Comparison of ENCODE assay signal across 28 mouse cellular contexts in genomic region chr13:84299445-84300053, GRCm38 (mm10).
DNase-seq lines count a peak whose midpoint lies in the region; ATAC-seq lines count a peak whose summit lies in the region.
"Had no signal": no experiment of that assay in that cellular context is flagged by ENCODE, and none has a peak within 500 bp of the region (broad histone marks: within the 10 kb centered on the region; RNA-seq: fewer than 3 reads in every experiment).

No protein-coding gene starts in this region.

- peaks cover 30% of the 10 kb centered on the region for H3K36me3 ChIP-seq in embryonic facial prominence, embryonic 13.5 days
- H3K36me3 ChIP-seq in limb, embryonic 11.5 days (ENCODE audit: control insufficient read depth, insufficient read depth, low read length): no peaks in the 10 kb centered on the region

- peak overlapping the region; percentile 66; the same call in 1 of the 2 replicates for H3K27ac ChIP-seq in embryonic facial prominence, embryonic 13.5 days
- H3K27ac ChIP-seq in limb, embryonic 11.5 days (replicated peaks; ENCODE audit: low read depth, low read length): no peak overlapping the region; the same call in 1 of the 2 replicates
- H3K27ac ChIP-seq: forebrain, embryonic 15.5 days; heart, embryonic 10.5 days; heart, embryonic 15.5 days; hindbrain, embryonic 12.5 days; liver, embryonic 14.5 days; midbrain, embryonic 15.5 days; stomach, embryonic 15.5 days had no signal

- no peaks in the 10 kb centered on the region for H3K9me3 ChIP-seq in embryonic facial prominence, embryonic 13.5 days
- no peaks in the 10 kb centered on the region for H3K9me3 ChIP-seq in limb, embryonic 11.5 days (ENCODE audit: control insufficient read depth, low read length)
- H3K9me3 ChIP-seq: forebrain, embryonic 15.5 days; G1E; heart, embryonic 10.5 days; heart, embryonic 15.5 days; hindbrain, embryonic 12.5 days; midbrain, embryonic 15.5 days; stomach, embryonic 15.5 days had no signal

- H3K4me2 ChIP-seq in embryonic facial prominence, embryonic 13.5 days: no peak overlapping the region
- no peak overlapping the region for H3K4me2 ChIP-seq in limb, embryonic 11.5 days (ENCODE audit: low read depth, severe bottlenecking)
- H3K4me2 ChIP-seq: forebrain, embryonic 15.5 days; heart, embryonic 15.5 days; hindbrain, embryonic 12.5 days; midbrain, embryonic 15.5 days; stomach, embryonic 15.5 days had no signal

- H3K4me1 ChIP-seq in embryonic facial prominence, embryonic 13.5 days: peaks cover 9% of the 10 kb centered on the region
- no peaks in the 10 kb centered on the region for H3K4me1 ChIP-seq in limb, embryonic 11.5 days (ENCODE audit: control insufficient read depth, insufficient read depth, low read length)
- H3K4me1 ChIP-seq: forebrain, embryonic 15.5 days; heart, embryonic 10.5 days; heart, embryonic 15.5 days; hindbrain, embryonic 12.5 days; midbrain, embryonic 15.5 days; stomach, embryonic 15.5 days had no signal

- 19% methylated on average over 2 of the region's 2 CpGs for WGBS in embryonic facial prominence, embryonic 13.5 days
- 15% methylated on average over 2 of the region's 2 CpGs for WGBS in limb, embryonic 11.5 days

- DNase-seq in A20 (ENCODE audit: low read depth, low spot score): peak; percentile 9
- peak; percentile 31 for DNase-seq in embryo, embryonic 10.5 days (ENCODE audit: low spot score)
- peak; percentile 31 for DNase-seq in limb, embryonic 11.5 days (ENCODE audit: low spot score)
- DNase-seq in gastrocnemius, postnatal 10 days: no peak
- DNase-seq in urinary bladder, postnatal 14 days (ENCODE audit: low spot score): no peak
- no peak for DNase-seq in thymus, postnatal 14 days
- DNase-seq: adrenal gland, postnatal 10 days; cerebellum, adult 8-10 months; cerebellum, postnatal 36 days; gastrocnemius, postnatal 25 days; heart, adult 11 months; kidney, adult 9 months; kidney, postnatal 10 days; layer of hippocampus, adult 9-11 months; liver; lung, adult 2 months; lung, postnatal 10 days; right cerebral cortex, postnatal 25 days had no signal

- H3K27me3 ChIP-seq in embryonic facial prominence, embryonic 13.5 days: no peaks in the 10 kb centered on the region
- no peaks in the 10 kb centered on the region for H3K27me3 ChIP-seq in limb, embryonic 11.5 days (ENCODE audit: control insufficient read depth, insufficient read depth, low read length)
- H3K27me3 ChIP-seq: forebrain, embryonic 15.5 days; heart, embryonic 15.5 days; hindbrain, embryonic 12.5 days; midbrain, embryonic 15.5 days; stomach, embryonic 15.5 days had no signal

- no peak overlapping the region for H3K9ac ChIP-seq in embryonic facial prominence, embryonic 13.5 days
- no peak overlapping the region for H3K9ac ChIP-seq in limb, embryonic 11.5 days (ENCODE audit: low read length)
- H3K9ac ChIP-seq: forebrain, embryonic 15.5 days; heart, embryonic 15.5 days; hindbrain, embryonic 12.5 days; liver, embryonic 14.5 days; midbrain, embryonic 15.5 days; stomach, embryonic 15.5 days had no signal

- no peak overlapping the region for H3K4me3 ChIP-seq in embryonic facial prominence, embryonic 13.5 days
- no peak overlapping the region for H3K4me3 ChIP-seq in limb, embryonic 11.5 days (ENCODE audit: low read depth, low read length)
- H3K4me3 ChIP-seq: forebrain, embryonic 15.5 days; heart, embryonic 10.5 days; heart, embryonic 15.5 days; hindbrain, embryonic 12.5 days; midbrain, embryonic 15.5 days; stomach, embryonic 15.5 days had no signal

- ATAC-seq in embryonic facial prominence, embryonic 13.5 days (ENCODE audit: insufficient number of reproducible peaks, insufficient read depth, low FRiP score, low TSS enrichment, low read depth): no peak
- ATAC-seq in limb, embryonic 11.5 days (ENCODE audit: insufficient number of reproducible peaks, low FRiP score, low TSS enrichment, low read depth): peak; percentile 76
- ATAC-seq: forebrain, embryonic 15.5 days; intestine, postnatal 0 days; midbrain, embryonic 15.5 days had no signal

Comparison
In these comparisons a context has a peak if more than half of its experiments do, and no peak if none do; other contexts are left out.
1. DNase-seq: peak in A20 (single experiment), embryo, embryonic 10.5 days (single experiment) and limb, embryonic 11.5 days (single experiment); none in gastrocnemius, postnatal 10 days (single experiment), urinary bladder, postnatal 14 days (single experiment) and thymus, postnatal 14 days (single experiment).